Mouse (Mus musculus) left cerebral cortex, postnatal 14 days (tissue): ENCODE data around the gene Ciz1. TPM values are rescaled to one million over a fixed set of nuclear protein-coding genes. Genes with fewer than 3 reads are reported as not detected.

Source experiments
- DNase-seq, 2 experiments: peaks; one replicate each; pipeline ENCODE4 v3.0.0; 2021 to 2022; ENCODE audit warnings: low spot score in 2 of 2, mixed read lengths in 1 of 2
- intact Hi-C: fragments of 180-260 bp; cut with DNase I; formaldehyde crosslinking; loops from one replicate; pipeline ENCODE4 v1.15.1; 2025
- total RNA-seq, 2 experiments: library from RNA; stranded (reverse); gene quantifications; 2 replicates each; pipeline ENCODE4 v1.2.3; 2021

Gene Ciz1
- total RNA-seq, 2 experiments from 2014 or later = 69.5 to 79.0 TPM

DNA sequence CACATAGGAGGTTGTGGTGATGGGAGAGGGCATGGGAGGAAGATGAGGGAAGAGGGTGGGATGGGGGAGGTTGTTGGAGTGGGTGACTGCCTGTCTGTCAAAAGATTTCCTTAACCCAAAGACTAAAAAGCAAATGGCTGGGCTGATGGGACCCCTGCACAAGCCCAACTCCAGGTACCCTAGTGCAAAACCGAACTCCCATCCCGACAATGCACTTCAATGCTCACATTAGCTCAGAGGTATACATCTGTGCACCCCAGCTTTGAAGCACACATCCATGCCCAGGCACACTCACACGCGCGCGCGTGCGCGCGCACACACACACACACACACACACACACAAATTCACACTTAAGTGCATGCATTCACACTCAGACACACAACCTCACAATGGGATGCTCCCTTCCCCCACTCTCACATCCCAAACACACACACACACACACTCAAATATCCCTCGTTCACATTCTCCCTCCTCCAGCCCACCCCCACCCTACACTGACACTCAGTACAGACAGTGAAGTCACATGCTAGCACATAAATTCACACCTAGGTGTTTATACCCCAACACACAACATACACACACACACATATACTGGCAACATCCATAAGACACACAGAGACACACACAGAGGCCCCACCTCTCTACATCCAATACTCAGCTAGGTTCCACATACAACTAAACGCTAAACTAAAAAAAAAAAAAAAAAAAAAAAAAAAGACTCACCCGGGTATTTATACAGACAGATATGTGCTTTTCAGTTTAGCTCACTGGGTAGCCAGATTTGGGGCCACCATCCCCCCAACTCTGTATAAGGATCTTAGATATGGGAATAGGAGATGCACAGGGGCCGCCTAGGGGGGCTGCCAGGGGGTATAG is 33.2 kb upstream of the Ciz1 start:
- no peak for DNase-seq
- intact Hi-C loops = no loop called here

DNA sequence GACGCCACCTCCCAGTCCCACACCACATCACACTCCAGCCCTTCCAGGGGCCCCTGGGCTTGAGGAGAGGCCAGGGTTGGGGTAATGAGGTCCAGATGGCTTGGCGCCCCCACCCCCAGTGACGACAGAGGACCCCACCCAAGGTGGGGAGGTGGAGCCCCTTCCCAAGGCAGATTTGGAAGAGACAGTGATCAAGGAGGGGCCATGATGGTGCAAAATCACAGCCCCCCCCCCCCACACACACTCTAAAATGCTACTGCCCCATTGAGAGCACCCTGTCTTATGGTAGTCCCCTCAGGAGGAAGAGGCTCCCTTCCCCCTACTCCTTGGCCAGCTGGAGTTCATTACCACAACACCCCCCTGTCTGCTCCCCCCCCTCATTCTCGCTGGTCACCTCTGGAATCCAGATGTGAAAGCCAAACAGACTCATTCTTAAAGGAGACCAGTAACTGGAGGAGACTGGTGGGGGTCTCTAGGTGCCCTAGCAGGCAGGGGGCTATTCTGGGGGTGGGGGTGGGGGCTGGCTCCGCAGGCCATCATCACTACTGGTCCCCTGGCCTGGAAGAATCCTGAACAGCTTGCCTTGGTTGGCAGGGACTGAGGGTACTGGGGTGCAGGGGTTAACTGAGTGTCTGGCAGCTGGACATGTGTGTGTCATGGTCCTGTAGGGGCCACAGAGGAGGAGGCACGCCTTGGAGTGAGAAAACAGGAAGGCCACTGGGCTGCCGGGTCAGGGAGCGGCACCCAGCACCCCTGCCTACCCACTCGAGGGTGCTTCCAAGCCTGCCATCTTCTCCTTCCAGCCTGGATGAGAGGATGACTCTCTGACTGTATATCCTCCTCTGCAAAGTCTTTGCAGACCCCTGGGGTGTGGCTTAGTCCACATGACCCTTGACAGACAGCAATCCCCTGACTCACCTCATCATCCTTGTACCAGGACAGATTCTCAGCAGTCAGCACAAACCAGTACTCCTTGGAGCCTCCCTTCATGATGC is 32.2 kb upstream of the Ciz1 start:
- intact Hi-C loops = no loop called here
- no peak for DNase-seq

DNA sequence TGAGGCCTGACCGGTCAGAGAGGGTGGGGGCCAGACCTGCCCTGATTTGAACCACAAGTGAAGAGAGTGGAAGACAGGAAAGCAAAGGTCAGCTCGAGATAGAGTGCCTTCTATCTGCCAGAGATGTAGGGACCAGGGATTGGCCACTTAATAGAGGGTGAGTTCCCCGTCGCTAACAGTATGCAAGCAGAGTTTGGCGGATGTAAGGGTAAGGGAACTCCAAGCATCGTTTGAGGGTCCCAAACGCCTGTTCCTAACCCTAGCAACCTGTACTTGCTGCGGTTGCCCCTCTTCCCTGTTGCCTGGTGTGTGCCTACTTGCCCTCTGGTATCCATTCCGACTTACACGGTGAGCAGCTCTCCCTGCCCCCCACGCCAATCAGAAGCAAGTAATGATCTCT is 31.4 kb upstream of the Ciz1 start:
- DNase-seq = no peak

DNA sequence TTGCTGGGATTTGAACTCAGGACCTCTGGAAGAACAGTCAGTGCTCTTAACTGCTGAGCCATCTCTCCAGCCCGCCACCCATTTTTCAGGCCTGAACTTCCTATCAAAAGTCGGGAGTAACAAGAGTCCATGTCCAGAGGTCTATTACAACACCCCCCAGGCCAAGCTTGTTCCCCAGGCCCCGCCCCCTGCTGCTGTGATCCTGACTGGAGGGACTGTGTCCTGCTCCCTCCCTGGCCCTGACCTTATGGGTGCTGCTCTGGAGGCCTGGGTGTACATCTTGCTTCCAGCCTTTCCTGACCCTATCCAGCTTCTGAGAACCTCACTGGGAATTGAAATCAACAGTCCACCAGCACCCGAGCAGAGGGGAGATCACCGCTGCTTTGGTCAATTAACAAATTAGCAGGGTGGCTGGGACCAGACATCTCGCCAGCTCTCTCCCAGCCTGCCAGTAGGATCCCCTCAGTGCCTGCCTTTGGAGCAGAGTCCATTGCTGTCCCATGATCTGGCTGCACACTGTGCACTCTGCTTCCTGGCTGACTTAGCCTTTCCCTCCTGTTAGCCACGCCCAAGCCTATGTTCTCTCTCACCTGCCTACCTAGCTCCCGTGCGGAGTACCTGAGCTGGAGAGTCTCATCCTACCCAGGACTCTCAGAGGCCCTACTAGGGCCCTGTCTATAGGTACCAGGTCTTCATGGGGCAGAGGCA is 30.4 kb upstream of the Ciz1 start:
- no peak for DNase-seq
- intact Hi-C loops = no loop called here

More for the DNA sequence above, 31.4 kb upstream of the Ciz1 start:
- intact Hi-C loops = no loop called here

DNA sequence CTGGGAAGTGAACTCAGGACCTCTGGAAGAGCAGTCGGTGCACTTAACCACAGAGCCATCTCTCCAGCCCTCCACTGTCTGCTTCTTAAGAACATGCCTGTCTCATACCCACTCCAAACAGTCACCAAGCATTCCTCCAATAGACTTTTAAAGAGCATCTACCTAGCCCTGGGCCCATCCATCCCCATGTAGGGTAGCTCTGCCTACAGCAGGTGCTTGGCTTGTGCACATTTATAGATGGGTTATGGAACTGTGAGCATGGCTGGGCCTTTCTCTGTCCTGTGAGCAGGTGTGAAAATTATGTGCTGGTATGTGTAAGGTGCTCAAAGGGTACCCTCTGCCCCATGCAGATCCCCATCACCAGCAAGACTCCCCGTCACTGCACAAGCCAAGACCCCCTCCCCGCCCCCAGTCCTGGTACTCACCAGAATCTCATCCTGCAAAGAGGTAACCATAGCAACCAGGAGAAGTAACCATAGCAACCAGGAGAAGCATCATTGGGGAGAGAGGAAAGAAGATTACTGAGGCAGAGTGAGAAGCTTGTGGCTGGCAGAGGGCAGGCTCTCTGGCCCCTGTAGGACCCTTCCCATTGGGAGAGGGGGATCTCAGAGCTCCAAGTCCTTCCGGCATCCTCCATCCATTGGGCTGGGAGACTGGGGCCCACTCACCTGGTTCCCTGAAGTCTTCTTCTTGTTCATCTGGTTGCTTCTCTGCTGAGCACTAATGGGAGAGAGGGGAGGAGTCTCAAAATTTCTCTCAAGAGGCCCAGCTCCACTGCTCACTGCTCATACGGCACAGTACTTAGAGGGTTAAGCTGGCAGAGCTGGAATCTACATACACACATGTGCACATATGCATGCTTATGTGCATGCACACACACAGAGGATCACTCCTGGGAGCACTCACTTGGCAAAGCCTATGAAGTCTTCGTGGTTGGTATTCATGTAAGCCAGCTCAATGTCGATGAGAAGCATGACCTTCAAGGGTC is 29.1 kb upstream of the Ciz1 start:
- intact Hi-C loops = no loop called here
- peak; percentile 46 to 77 for DNase-seq

DNA sequence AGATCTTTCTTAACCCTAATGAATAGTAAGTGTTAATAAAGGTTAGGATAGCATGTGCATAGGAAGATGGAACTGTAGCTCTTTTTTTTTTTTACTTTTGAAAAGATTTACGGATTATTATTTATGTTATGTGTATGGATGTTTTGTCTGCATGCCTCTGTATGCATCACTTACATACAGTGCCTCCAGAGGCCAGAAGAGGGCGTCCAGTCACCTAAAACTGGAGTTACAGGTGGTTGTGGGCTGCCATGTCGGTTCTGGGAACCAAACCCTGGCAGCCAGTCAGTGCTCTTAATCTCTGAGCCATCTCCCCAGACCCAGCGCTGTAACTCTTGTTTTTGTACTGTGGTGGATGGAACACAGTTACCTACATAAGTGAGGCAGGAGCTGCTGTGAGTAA is 27.8 kb upstream of the Ciz1 start:
- DNase-seq = peak in 1 of 2 experiments; percentile 65
- intact Hi-C loops = no loop called here

DNA sequence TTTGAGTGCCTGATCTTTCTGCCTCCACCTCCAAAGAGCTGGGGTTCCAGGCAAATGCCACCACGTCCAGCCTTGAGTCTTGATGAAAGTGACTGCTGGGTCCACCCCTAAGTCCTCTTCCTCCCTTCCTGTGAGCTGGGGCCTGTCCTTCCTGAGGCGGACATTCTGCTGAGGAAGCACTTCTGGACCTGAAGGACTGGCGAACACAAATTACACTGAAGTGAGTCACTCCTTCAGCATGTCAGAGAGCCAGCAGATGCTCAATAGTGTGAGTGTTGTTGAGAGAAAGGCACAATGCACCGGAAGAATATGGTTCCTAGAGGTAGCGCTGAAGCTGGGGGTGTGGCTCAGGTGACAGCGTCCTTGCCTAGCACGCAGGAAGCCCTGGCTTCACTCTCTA is 26.8 kb upstream of the Ciz1 start:
- no peak for DNase-seq
- intact Hi-C loops = no loop called here

DNA sequence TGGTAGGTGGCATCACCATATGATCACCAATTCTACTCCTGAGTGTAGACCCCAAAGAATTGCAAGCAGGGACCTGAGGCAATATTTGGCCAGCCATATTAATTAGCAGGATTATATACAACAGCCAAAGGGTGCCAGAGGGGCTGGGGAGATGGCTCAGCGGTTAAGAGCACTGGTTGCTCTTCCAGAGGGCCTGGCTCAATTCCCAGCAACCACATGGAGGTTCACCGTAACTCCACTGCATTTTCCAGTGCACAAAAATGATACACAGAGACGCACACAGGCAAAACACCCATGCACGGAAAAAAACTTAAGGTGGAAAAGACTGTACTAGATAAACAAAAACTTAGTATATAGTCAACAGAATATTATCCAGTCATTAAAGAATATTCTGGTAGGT is 24.9 kb upstream of the Ciz1 start:
- no peak for DNase-seq
- intact Hi-C loops = no loop called here

DNA sequence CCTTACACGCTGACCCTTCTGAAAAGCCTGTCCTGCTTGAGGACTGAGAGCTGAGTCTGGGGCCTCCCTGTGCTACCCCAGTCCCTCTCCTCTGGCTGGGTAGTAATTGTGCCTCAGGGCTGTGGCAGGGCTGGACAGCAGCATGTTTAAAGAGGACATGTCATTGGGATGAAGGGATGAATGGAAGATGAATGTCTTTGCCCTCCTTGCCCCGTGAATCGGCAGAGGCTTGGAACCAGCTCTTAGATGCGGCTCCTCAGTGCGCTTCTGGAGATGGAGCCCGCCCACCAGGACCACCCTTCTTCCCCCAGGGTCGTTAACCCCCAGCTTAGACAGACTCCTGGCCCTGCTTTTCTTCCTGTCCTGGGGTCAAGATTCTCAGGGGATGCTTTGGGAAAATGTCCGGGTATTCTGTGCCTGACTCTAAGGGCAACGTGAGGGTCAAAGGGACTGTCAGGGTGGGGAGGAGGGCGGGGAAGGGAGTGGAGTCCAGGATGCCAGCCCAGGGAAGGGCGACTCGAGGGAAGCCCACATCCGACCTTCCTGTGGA is 23.1 kb upstream of the Ciz1 start:
- no peak for DNase-seq
- intact Hi-C loops = no loop called here

DNA sequence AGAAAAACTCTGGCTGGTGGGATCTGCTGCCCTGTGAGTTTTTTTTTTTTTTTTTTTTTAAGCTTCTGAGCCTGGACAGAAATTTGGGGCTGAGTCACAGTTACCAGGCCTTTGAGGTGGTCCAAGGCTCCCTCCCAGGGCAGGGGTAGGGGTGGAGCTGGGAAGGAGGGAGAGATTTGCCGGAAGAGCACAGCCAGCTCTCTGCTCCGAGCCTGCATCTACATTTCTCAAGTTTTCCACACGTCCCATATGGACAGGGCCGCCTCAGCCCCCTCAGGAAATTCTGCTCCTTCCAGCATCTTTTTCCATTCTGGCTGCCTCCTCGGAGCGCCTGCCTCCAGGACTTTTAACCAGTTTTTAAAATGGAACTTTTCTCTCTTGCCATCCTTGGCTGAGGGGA is 22.6 kb upstream of the Ciz1 start:
- no peak for DNase-seq
- intact Hi-C loops = no loop called here

DNA sequence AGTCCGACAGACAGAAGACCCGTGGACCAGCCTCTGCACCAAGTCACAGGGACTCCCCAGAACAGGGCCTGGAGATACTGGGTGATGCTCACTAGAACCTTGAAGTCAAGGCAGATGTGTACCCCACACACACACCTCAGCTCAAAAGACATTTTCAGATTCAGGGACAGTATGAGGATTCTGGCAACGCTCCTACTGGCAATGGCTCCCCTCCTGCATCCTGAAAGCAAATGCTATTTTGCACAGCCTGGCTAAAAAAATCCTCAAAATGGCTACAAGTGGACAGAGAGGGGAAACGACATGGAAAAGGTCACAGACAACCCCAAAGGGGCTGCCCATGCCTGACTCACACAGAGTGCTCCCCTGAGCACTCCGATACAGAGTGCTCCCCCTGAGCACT is 20.0 kb upstream of the Ciz1 start:
- intact Hi-C loops = no loop called here
- no peak for DNase-seq

DNA sequence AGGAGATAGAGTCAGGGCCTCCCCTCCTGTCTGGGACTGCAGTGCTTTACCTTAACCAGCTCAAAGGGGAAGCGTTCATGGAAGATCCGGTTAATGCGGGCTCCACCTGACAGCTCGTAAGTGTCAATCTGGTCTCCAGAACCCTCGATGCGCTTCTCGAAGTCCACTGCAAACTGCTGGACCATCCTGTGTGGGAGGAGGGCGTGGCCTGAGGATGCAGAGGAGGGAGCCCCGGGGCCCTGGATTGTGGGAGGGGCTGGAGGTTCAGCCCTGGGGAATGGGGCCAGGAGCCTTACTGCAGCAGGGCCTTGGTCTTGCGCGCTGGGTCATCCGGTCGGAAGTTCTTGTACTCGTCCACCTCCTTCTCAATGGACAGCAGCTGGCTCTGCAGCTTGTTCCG is 16.2 kb upstream of the Ciz1 start:
- no peak for DNase-seq
- intact Hi-C loops = no loop called here

DNA sequence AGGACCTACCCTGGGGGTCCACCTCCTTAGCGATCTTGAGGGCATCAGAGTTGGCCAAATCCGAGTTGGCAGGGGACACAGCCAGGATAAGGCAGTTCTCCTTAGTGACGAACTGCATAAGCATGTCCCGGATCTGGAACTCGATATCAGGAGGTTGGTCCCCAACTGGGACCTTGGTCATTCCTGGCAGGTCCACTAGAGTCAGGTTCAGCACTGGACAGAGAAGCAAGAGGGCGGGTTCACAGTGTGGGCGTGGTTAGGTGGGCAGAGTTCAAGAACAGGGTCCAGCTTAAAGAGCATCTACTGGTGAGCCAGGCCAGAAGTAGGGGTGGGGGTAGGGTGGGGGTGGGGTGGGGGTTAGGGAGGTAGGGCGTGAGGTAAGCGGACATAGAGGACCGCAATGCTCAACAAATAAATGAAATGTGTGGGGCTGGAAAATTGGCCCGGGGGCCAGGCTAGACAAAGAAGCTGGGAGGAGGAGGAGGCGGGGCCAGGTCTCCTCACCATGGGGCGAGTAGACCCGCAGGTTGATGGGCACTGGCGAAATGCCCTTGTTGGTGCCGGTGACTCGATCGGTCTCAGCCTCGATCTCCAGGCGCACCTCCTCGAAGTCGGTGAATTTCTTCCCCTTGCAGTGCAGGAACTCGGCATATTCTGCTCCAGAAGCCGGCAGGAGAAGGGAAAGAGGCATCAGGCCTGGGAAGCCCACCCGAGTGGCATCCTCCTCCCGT is 12.1 kb upstream of the Ciz1 start:
- no peak for DNase-seq
- intact Hi-C loops = no loop called here

DNA sequence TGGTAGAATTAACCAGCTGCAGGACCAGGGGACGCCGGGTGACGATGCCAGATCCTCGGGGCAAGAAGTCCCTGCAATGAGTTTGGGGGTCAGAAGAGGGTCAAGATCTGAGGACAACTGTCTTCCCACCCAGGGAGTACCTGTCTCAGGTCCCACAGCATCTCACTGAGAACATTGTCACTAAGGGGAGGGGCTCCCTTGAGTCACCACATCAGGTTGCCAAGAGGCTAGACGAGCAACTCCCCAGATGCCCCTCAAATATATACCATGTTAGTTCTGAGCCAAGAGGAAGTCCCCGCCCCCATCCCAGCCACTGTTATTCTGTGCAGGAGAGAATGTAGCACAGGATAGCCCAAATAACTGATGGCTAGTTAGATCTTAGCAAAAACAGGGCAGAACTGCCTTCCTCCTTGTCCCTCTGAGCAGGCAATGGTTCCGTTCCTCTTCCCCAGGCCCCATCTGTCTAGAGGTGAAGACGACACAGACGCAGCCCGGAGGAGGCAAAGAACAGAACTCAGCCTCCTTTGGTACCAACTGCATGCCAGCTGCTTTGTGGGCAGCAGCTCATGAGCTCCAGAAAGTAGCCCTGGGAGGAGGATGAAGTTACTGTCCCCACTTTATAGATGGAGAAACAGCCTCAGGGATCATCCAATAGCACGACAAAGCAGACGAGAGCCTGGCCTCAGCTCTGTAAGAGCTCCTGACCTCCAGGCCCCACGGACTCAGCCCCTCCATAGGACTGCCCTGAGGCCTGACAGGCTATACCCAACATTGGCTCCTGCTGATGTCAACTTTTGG is 11.1 kb upstream of the Ciz1 start:
- DNase-seq = no peak
- intact Hi-C loops = no loop called here

DNA sequence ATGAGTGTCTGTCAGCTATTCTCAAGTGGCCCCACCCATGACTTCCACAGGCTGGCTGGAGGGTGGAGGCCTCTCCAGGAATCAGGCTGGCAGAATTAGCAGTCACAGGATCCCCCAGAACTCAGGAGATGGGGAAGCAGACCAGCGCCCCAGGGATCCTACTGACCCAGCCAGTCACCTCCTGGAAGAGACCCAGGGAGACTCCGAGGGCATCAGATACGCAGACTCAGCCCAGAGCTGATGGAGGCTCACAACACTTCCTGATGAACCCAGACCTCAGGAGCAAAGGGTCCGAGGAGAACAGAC is 10.5 kb upstream of the Ciz1 start:
- intact Hi-C loops = no loop called here
- DNase-seq = no peak

DNA sequence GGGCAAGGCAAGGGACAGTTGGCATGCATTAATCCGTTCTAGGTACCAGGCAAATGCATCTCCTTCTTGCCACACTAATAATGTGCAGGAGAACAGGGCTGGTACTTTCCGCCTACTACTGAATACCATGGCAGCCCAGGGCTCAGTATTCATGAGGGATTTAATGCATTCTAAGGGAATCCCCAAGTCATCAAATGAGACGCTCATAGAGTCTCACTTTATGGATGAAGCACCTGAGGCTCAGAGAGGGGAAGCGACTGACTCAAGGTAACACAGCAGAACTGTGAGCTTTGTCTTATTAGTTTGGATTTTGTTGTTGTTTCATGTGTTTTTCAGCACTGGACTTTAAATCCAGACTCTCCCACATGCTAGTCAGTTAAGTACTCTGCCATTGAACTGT is 10.1 kb upstream of the Ciz1 start:
- intact Hi-C loops = no loop called here
- DNase-seq = no peak
